Mouse (Mus musculus): Measurements from ENCODE around the gene Brd7.

DNA sequence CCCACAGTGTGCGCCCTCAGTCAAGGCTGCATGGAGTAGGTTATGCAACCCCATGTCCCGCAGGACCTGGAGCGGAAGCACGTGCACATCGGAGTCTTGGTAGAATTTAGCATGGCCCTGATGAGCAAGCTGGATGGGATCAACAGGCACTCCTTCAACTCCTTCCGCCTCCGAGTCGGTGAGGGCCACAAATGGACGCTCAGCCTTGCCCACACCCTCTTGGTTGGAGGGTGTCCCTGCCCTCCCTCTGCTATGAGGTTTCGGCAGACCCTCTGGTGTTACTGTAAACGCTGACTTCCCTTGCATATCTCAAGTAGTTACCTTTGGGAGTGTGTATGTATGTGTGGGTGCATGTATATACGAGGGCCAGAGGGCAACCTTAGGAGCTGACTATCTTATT is 35.7 kb downstream of the Brd7 start:
- no peak for TF ChIP-seq POLR2A (IDR thresholded peaks at IDR 0.05; ENCODE audit: low read depth, low read length)
- no peak for TF ChIP-seq CTCF (IDR thresholded peaks at IDR 0.05; ENCODE audit: extremely low read depth, insufficient read length, insufficient replicate concordance, low read depth, low read length)
